Mouse (Mus musculus) gastrocnemius, adult 2 months (tissue): Measurements from ENCODE around the gene Suz12. TPM values are rescaled to one million over a fixed set of nuclear protein-coding genes. Genes with fewer than 3 reads are reported as not detected.
"Not testable (repeated sequence)": the region's sequence is repeated elsewhere in the genome, so short reads cannot be mapped to it uniquely, and the experiment has no call there.

ENCODE experiments used
- DNase-seq: peaks from one replicate; pipeline ENCODE4 v3.0.0; 2022
- H3K27ac ChIP-seq: fragments of 200-600 bp; 2 replicates; pipeline ENCODE4 v1.8.1; 2022; ENCODE audit warnings: mild to moderate bottlenecking
- H3K4me3 ChIP-seq: fragments of 200-600 bp; 2 replicates; pipeline ENCODE4 v1.8.1; 2022; ENCODE audit warnings: mild to moderate bottlenecking, moderate library complexity
- CTCF ChIP-seq: fragments of 200-600 bp; IDR thresholded peaks from 2 replicates; pipeline ENCODE4 v1.8.1; 2022; ENCODE audit warnings: antibody characterized with exemption, mild to moderate bottlenecking, moderate library complexity
- intact Hi-C: fragments of 180-260 bp; cut with DNase I; formaldehyde crosslinking; loops from one replicate; pipeline ENCODE4 v1.15.1; 2025
- total RNA-seq, 2 experiments: library from RNA; stranded (reverse); gene quantifications; 2 replicates each; pipeline ENCODE4 v1.2.3; 2021

The Suz12 gene
- total RNA-seq, 2 experiments from 2014 or later, result 18.6 to 24.2 TPM

- DNase-seq, result peak; percentile 35
- H3K4me3 ChIP-seq, result peak overlapping the region; percentile 71
- intact Hi-C loops, result no loop called here
These were observed 19.1 kb upstream of the Suz12 start for GRCm38 (mm10) chr11:79973626-79974476.

GRCm38 (mm10) chr11:79975377-79975776, 17.5 kb upstream of the Suz12 start:
- intact Hi-C loops, result no loop called here
- no peak overlapping the region for H3K4me3 ChIP-seq
- TF ChIP-seq CTCF, result no peak
- DNase-seq, result no peak
- H3K27ac ChIP-seq, result no peak overlapping the region

More at GRCm38 (mm10) chr11:79973626-79974476, 19.1 kb upstream of the Suz12 start:
- no peak for TF ChIP-seq CTCF
- H3K27ac ChIP-seq, result no peak overlapping the region

- intact Hi-C loops, result no loop called here
- TF ChIP-seq CTCF, result no peak
- Histone ChIP-seq H3K4me3 (no peak overlapping the region), H3K27ac (no peak overlapping the region)
- DNase-seq, result no peak
These were observed 16.7 kb upstream of the Suz12 start for GRCm38 (mm10) chr11:79976222-79976621.

DNA sequence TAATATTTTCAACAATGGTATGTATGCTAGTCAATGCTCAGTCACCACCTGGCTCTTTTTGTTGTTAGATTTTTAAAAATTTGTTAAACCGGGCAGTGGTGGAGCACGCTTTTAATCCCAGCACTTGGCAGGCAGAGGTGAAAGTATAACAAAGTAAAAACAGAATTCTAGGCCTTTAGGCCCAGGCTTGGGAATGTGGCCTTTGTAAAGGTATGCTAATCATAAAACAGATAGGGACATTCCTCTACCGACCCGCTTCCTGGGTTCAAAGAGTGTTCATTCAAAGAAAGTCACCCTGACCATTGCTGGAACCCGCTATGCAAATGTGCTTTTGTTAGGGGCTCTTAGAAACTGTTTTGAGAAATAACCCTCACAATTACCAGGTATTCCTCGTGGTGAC, 16.3 kb upstream of the Suz12 start:
- DNase-seq, H3K27ac ChIP-seq, intact Hi-C loops, H3K4me3 ChIP-seq: not testable (repeated sequence)

- H3K27ac ChIP-seq, DNase-seq, H3K4me3 ChIP-seq, intact Hi-C loops: not testable (repeated sequence)
These were observed 15.8 kb upstream of the Suz12 start for GRCm38 (mm10) chr11:79977061-79977460.

- intact Hi-C loops, H3K27ac ChIP-seq, DNase-seq, H3K4me3 ChIP-seq: not testable (repeated sequence)
These were observed 15.2 kb upstream of the Suz12 start for GRCm38 (mm10) chr11:79977747-79978146.

DNA sequence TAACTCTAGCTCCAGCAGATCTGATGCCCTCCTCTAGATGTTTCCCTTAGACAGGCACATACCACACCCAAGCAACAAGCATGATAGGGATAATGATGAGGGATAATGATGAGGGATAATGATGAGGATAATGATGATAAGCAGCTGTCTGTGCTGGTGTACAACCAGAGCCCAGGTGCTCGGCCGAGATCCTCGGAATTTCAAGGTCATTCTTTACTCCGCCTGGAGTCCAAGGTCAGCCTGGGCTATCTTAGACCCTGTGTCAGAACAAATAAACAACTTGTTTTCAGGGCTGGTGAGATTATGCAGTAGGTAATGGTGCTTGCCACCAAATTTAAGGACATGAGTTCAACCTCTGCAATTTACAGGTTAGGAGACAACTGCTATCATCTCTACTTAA, 6.0 kb upstream of the Suz12 start:
- DNase-seq, result no peak
- intact Hi-C loops, result no loop called here
- Histone ChIP-seq H3K4me3 (no peak overlapping the region), H3K27ac (no peak overlapping the region)
- no peak for TF ChIP-seq CTCF

DNA sequence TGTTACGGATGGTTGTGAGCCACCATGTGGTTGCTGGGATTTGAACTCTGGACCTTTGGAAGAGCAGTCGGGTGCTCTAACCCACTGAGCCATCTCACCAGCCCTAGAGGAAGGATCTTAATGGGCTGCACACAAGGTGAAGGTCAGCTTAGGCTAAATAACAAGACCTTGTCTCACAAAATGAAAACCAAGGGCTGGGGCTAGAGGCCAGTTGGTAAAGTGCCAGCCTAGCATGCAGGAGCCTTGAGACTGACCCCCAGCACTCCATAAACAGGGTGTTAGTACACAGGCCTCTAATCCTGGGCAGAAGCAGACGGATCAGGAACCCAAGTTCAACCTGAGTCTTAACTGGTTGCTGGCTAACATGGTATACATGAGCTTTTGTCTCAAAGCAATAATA, 5.0 kb upstream of the Suz12 start:
- intact Hi-C loops, result no loop called here
- H3K27ac ChIP-seq, result no peak overlapping the region
- no peak overlapping the region for H3K4me3 ChIP-seq
- no peak for DNase-seq
- TF ChIP-seq CTCF, result no peak

- DNase-seq, result no peak
- intact Hi-C loops, result no loop called here
- no peak for TF ChIP-seq CTCF
- no peak overlapping the region for H3K4me3 ChIP-seq
- H3K27ac ChIP-seq, result no peak overlapping the region
These were observed 2.8 kb upstream of the Suz12 start for GRCm38 (mm10) chr11:79990120-79990519.

GRCm38 (mm10) chr11:79991600-79991999, 1.3 kb upstream of the Suz12 start:
- H3K27ac ChIP-seq, result no peak overlapping the region
- intact Hi-C loops, result no loop called here
- no peak for DNase-seq
- H3K4me3 ChIP-seq, result no peak overlapping the region
- TF ChIP-seq CTCF, result no peak

DNA sequence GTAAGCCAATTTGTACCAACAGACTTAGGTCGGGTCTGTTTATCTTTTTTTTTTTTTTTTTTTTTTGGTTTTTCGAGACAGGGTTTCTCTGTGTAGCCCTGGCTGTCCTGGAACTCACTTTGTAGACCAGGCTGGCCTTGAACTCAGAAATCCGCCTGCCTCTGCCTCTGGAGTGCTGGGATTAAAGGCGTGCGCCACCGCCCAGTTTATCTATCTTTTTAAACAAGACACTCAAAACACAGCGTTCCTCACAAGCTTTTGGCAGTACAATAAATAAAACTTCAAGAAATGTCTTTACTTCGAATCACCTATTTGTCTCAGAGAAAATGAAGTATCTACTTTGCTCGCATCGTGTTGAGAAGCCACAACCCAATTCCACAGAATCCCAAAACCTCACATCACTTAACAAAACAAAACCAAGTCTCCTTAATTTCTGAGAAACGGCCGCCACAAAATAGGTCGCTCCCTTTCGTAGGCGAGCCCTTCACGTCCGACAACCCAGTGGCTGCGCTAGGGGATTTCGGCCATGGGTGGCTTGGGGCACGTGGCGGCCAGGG, 793 bp upstream of the Suz12 start:
- Histone ChIP-seq H3K4me3 (peak overlapping the region; percentile 84), H3K27ac (peak overlapping the region; percentile 95)
- intact Hi-C loops, result loop anchor here (2.0 kb wide), 1 partner anchor 29 kb away; the partner anchor contains the start of gene Utp6
- no peak for DNase-seq
- TF ChIP-seq CTCF, result no peak

DNA sequence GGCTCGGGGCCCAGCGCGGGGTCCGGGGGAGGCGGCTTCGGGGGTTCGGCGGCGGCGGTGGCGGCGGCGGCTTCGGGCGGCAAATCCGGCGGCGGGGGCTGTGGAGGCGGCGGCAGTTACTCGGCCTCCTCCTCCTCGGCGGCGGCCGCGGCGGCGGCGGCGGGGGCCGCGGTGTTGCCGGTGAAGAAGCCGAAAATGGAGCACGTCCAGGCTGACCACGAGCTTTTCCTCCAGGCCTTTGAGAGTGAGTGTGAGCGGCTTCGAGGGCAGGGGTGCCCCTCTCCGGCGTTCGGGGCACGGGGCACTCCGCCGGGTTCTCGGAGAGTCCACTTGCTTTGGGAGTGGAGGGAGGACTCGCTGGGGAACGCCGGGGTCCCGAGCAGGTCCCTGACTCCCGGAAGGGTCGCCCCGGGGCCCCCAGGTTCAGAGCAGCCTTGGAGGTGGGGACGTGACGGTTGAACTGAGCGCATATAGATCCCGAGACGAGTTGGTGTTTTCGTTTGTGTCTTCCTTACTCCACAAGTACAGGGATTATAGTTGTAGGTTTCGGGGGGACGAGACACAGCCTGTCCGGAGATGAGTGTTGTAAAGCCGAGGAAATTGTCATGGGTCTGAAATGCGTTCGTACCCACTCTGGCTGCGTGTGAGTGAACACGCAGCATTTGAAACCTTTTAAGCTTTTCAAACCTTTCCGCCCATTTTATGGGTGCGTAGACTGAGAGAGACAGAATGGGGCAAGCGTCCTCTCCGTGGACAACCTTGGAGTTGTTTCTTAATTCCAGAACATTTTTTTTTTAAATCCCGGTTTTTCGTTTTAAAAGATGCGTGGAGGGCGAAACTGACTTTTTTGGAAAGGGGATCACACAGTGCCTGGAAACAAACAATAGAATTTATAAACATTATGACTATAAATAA, 707 bp downstream of the Suz12 start:
- intact Hi-C loops, result loop anchor here (2.0 kb wide), 1 partner anchor 31 kb away; the partner anchor contains the start of gene Utp6
- Histone ChIP-seq H3K27ac (peak overlapping the region; percentile 95), H3K4me3 (peak overlapping the region; percentile 84)
- DNase-seq, result no peak
- TF ChIP-seq CTCF, result no peak
